Mouse (Mus musculus): Measurements from ENCODE around the gene Erc2. TPM values are rescaled to one million over a fixed set of nuclear protein-coding genes. Genes with fewer than 3 reads are reported as not detected.

The Erc2 gene
- total and polyA plus RNA-seq, 2 experiments from 2014 or later: 0.11 to 1.7 TPM

GRCm38 (mm10) chr14:28504101-28505050 lies 882.1 kb downstream of the Erc2 start, which contains the start of gene Wnt5a:
Wnt5a (plus strand) TSS chr14:28504750.
- Histone ChIP-seq H3K9me3 (replicated peaks; ENCODE audit: control insufficient read depth, low read length) (no peaks in the 10 kb centered on the region), H3K27me3 (ENCODE audit: control insufficient read depth, insufficient read depth, low read length) (peaks cover 50% of the 10 kb centered on the region), H3K9ac (replicated peaks; ENCODE audit: low read depth, low read length) (peak within 1 kb of the TSS; percentile 49), H3K4me2 (ENCODE audit: low read depth, low read length) (peak within 1 kb of the TSS; percentile 96), H3K4me1 (ENCODE audit: control insufficient read depth, insufficient read depth) (peaks cover 8% of the 10 kb centered on the region; the same call in 1 of the 2 replicates), H3K27ac (ENCODE audit: low read depth) (peak within 1 kb of the TSS; percentile 7; the same call in 1 of the 2 replicates), H3K4me3 (ENCODE audit: low read depth, low read length) (peak within 1 kb of the TSS; percentile 67), H3K36me3 (replicated peaks; ENCODE audit: control insufficient read depth, insufficient read depth, low read length) (no peaks in the 10 kb centered on the region)
- TF ChIP-seq CTCF (IDR thresholded peaks at IDR 0.05; ENCODE audit: low read depth) (no peak), EP300 (IDR thresholded peaks at IDR 0.05; ENCODE audit: low read depth) (no peak)
- peak; percentile 45 for DNase-seq (ENCODE audit: low spot score)
- peak; percentile 40; the same call in 1 of the 2 replicates for ATAC-seq (ENCODE audit: insufficient read depth, low read depth)
- 2% methylated on average over 53 of the region's 53 CpGs for WGBS

GRCm38 (mm10) chr14:28505051-28505585 lies 882.9 kb downstream of the Erc2 start:
- ATAC-seq (ENCODE audit: insufficient read depth, low read depth): no peak; the same call in 1 of the 2 replicates
- TF ChIP-seq CTCF (IDR thresholded peaks at IDR 0.05; ENCODE audit: low read depth) (no peak), EP300 (IDR thresholded peaks at IDR 0.05; ENCODE audit: low read depth) (no peak)
- under 1% methylated on average over 22 of the region's 22 CpGs for WGBS

GRCm38 (mm10) chr14:28505586-28506375 lies 883.6 kb downstream of the Erc2 start:
- Histone ChIP-seq H3K9ac (replicated peaks; ENCODE audit: low read depth, low read length) (peak overlapping the region; percentile 49; the same call in 1 of the 2 replicates), H3K9me3 (replicated peaks; ENCODE audit: control insufficient read depth, low read length) (no peaks in the 10 kb centered on the region), H3K27me3 (ENCODE audit: control insufficient read depth, insufficient read depth, low read length) (peaks cover 62% of the 10 kb centered on the region), H3K4me1 (ENCODE audit: control insufficient read depth, insufficient read depth) (peaks cover 8% of the 10 kb centered on the region; the same call in 1 of the 2 replicates), H3K36me3 (replicated peaks; ENCODE audit: control insufficient read depth, insufficient read depth, low read length) (no peaks in the 10 kb centered on the region), H3K4me3 (ENCODE audit: low read depth, low read length) (peak overlapping the region; percentile 67), H3K4me2 (ENCODE audit: low read depth, low read length) (peak overlapping the region; percentile 96), H3K27ac (ENCODE audit: low read depth) (no peak overlapping the region)
- WGBS: under 1% methylated on average over 62 of the region's 62 CpGs
- ATAC-seq (ENCODE audit: insufficient read depth, low read depth): no peak
- no peak for TF ChIP-seq EP300 (IDR thresholded peaks at IDR 0.05; ENCODE audit: low read depth)
- TF ChIP-seq CTCF (IDR thresholded peaks at IDR 0.05; ENCODE audit: low read depth): no peak
- no peak for DNase-seq (ENCODE audit: low spot score)

More at GRCm38 (mm10) chr14:28505051-28505585, 882.9 kb downstream of the Erc2 start:
- Histone ChIP-seq H3K36me3 (replicated peaks; ENCODE audit: control insufficient read depth, insufficient read depth, low read length) (no peaks in the 10 kb centered on the region), H3K9ac (replicated peaks; ENCODE audit: low read depth, low read length) (peak overlapping the region; percentile 49), H3K4me2 (ENCODE audit: low read depth, low read length) (peak overlapping the region; percentile 96), H3K27ac (ENCODE audit: low read depth) (peak overlapping the region; percentile 7; the same call in 1 of the 2 replicates), H3K4me3 (ENCODE audit: low read depth, low read length) (peak overlapping the region; percentile 67), H3K9me3 (replicated peaks; ENCODE audit: control insufficient read depth, low read length) (no peaks in the 10 kb centered on the region), H3K27me3 (ENCODE audit: control insufficient read depth, insufficient read depth, low read length) (peaks cover 58% of the 10 kb centered on the region), H3K4me1 (ENCODE audit: control insufficient read depth, insufficient read depth) (peaks cover 8% of the 10 kb centered on the region; the same call in 1 of the 2 replicates)
- no peak for DNase-seq (ENCODE audit: low spot score)

GRCm38 (mm10) chr14:28506376-28506831 lies 884.2 kb downstream of the Erc2 start:
- no peak for ATAC-seq (ENCODE audit: insufficient read depth, low read depth)
- TF ChIP-seq CTCF (IDR thresholded peaks at IDR 0.05; ENCODE audit: low read depth) (no peak), EP300 (IDR thresholded peaks at IDR 0.05; ENCODE audit: low read depth) (no peak)
- Histone ChIP-seq H3K9ac (replicated peaks; ENCODE audit: low read depth, low read length) (peak overlapping the region; percentile 49; the same call in 1 of the 2 replicates), H3K4me2 (ENCODE audit: low read depth, low read length) (peak overlapping the region; percentile 96), H3K4me3 (ENCODE audit: low read depth, low read length) (peak overlapping the region; percentile 67), H3K27ac (ENCODE audit: low read depth) (no peak overlapping the region), H3K27me3 (ENCODE audit: control insufficient read depth, insufficient read depth, low read length) (peaks cover 63% of the 10 kb centered on the region), H3K36me3 (replicated peaks; ENCODE audit: control insufficient read depth, insufficient read depth, low read length) (no peaks in the 10 kb centered on the region), H3K9me3 (replicated peaks; ENCODE audit: control insufficient read depth, low read length) (no peaks in the 10 kb centered on the region), H3K4me1 (ENCODE audit: control insufficient read depth, insufficient read depth) (peaks cover 8% of the 10 kb centered on the region; the same call in 1 of the 2 replicates)
- peak; percentile 33 for DNase-seq (ENCODE audit: low spot score)
- WGBS: under 1% methylated on average over 29 of the region's 29 CpGs
